Mouse (Mus musculus) small intestine, adult 2 months (tissue): ENCODE data around the gene Hoxa5. TPM values are rescaled to one million over a fixed set of nuclear protein-coding genes. Genes with fewer than 3 reads are reported as not detected.
A peak's percentile ranks its signal among the peaks of the same experiment; 100 is the strongest.

Source experiments
- H3K27ac ChIP-seq: fragments of 200-500 bp; 2 replicates; pipeline ENCODE4 v1.5.1; 2012; ENCODE audit warnings: low read depth, low read length, control low read depth, inconsistent platforms; ENCODE audit not compliant: insufficient read depth
- H3K27me3 ChIP-seq: fragments of 200-500 bp; 2 replicates; pipeline ENCODE4 v1.6.1; 2012; ENCODE audit warnings: mild to moderate bottlenecking, moderate library complexity, low read length, inconsistent platforms; ENCODE audit not compliant: control insufficient read depth, insufficient read depth
- H3K36me3 ChIP-seq: fragments of 200-500 bp; 2 replicates; pipeline ENCODE4 v1.6.1; 2012; ENCODE audit warnings: mild to moderate bottlenecking, low read length, control low read depth, inconsistent platforms; ENCODE audit not compliant: control insufficient read depth, insufficient read depth
- H3K4me1 ChIP-seq: fragments of 200-500 bp; 2 replicates; pipeline ENCODE4 v1.6.1; 2012; ENCODE audit warnings: low read length, inconsistent platforms, mixed read lengths; ENCODE audit not compliant: control insufficient read depth, insufficient read depth, insufficient read length
- H3K4me3 ChIP-seq: fragments of 200-500 bp; 2 replicates; pipeline ENCODE4 v1.5.1; 2012; ENCODE audit warnings: low read depth, mild to moderate bottlenecking, control low read depth, inconsistent platforms, low read length, moderate library complexity
- CTCF ChIP-seq: fragments of 200-500 bp; IDR thresholded peaks from 2 replicates; pipeline ENCODE4 v1.5.1; 2012; ENCODE audit warnings: low read depth, mild to moderate bottlenecking, control low read depth, inconsistent platforms, low read length, moderate library complexity, mixed read lengths; ENCODE audit not compliant: insufficient replicate concordance, insufficient read length; ENCODE audit errors: extremely low read depth
- POLR2A ChIP-seq: fragments of 200-500 bp; IDR thresholded peaks from 2 replicates; pipeline ENCODE4 v1.6.1; 2012; ENCODE audit warnings: low read depth, mild to moderate bottlenecking, control low read depth, inconsistent platforms, low read length, moderate library complexity
- WGBS: fragments of 180-500 bp; shearing (Covaris S2); methylation state at CpG from one replicate; pipeline ENCODE4 v1.1.7; 2018; 5-methylcytosine and 5-hydroxymethylcytosine counted together
- polyA plus RNA-seq: library from polyadenylated mRNA; depleted of rRNA; stranded (reverse); fragments of >200 nt; gene quantifications from 2 replicates; pipeline ENCODE4 v1.2.3, GENCODE M21; 2012

The Hoxa5 gene
- polyA plus RNA-seq, 1 experiment = 4.7 TPM

- H3K36me3 ChIP-seq = no peaks in the 10 kb centered on the region
- peaks cover 37% of the 10 kb centered on the region for H3K27me3 ChIP-seq
- peak overlapping the region; percentile 36 for H3K27ac ChIP-seq
- 17% methylated on average over 23 of the region's 23 CpGs for WGBS
- TF ChIP-seq CTCF (no peak), POLR2A (no peak)
- H3K4me3 ChIP-seq = peak overlapping the region; percentile 31; the same call in 1 of the 2 replicates
- peaks cover 5% of the 10 kb centered on the region for H3K4me1 ChIP-seq
Measured at GRCm38 (mm10) chr6:52190410-52190809, 14.0 kb downstream of the Hoxa5 start.

DNA sequence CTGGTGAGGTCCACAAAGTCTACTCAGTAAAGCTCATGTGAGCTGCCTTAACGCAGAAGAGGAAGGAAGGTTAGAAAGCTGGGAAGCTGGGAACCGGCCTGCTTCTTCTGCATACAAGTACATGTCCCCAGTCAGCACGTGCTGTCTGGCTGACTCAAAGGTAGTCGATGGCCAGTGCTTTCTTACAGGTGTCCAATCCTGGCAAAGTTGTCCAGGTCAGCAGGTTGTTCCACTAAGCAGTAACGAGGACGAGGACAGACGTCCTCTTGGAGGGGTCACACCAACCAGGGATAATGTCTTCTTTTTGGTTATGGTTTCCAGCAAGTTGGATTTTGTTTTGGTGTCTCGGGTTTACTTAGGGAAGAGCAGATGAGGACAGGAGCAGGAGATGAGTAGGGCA lies 14.5 kb downstream of the Hoxa5 start:
- no peak for TF ChIP-seq POLR2A
- TF ChIP-seq CTCF = no peak

GRCm38 (mm10) chr6:52189172-52189591 lies 15.2 kb downstream of the Hoxa5 start:
- Histone ChIP-seq H3K4me1 (peaks cover 9% of the 10 kb centered on the region), H3K4me3 (no peak overlapping the region), H3K27ac (0 out of 2 replicates have a peak overlapping the region, but pooled peaks have one; percentile 21), H3K36me3 (no peaks in the 10 kb centered on the region), H3K27me3 (peaks cover 39% of the 10 kb centered on the region)
- TF ChIP-seq CTCF (no peak), POLR2A (no peak)
- WGBS = 42% methylated on average over 5 of the region's 5 CpGs

More for the DNA sequence above, 14.5 kb downstream of the Hoxa5 start:
- H3K4me1 ChIP-seq = peaks cover 5% of the 10 kb centered on the region
- no peak overlapping the region for H3K4me3 ChIP-seq
- WGBS = 60% methylated on average over 8 of the region's 8 CpGs
- H3K27me3 ChIP-seq = peaks cover 41% of the 10 kb centered on the region
- H3K27ac ChIP-seq = peak overlapping the region; percentile 36
- no peaks in the 10 kb centered on the region for H3K36me3 ChIP-seq

DNA sequence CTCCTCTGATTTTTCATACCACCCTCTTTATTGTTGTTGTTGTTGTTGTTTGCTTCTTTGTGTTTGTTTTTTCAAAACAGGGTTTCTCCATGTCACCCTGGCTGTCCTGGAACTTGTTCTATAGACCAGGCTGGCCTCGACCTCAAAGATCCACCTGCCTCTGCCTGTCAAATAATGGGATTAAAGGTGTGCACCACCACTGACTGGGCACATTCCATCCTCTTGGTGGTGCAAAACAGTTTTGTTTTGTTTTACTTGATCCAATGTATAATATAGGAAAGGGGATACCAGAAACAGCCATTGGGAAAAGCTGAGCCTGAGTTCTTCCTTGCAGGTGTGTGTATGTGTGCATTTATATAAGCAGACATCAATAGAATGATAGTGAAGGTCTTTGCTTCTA lies 17.9 kb downstream of the Hoxa5 start:
- H3K27ac ChIP-seq = no peak overlapping the region
- peaks cover 12% of the 10 kb centered on the region for H3K4me1 ChIP-seq
- 67% methylated on average over 1 of the region's 1 CpGs for WGBS
- H3K27me3 ChIP-seq = peaks cover 31% of the 10 kb centered on the region
- no peaks in the 10 kb centered on the region for H3K36me3 ChIP-seq
- no peak for TF ChIP-seq POLR2A
- TF ChIP-seq CTCF = no peak
- H3K4me3 ChIP-seq = no peak overlapping the region

- H3K27ac ChIP-seq = no peak overlapping the region
- no peaks in the 10 kb centered on the region for H3K36me3 ChIP-seq
- TF ChIP-seq CTCF = no peak
- no peak for TF ChIP-seq POLR2A
- 61% methylated on average over 3 of the region's 3 CpGs for WGBS
- peaks cover 12% of the 10 kb centered on the region for H3K4me1 ChIP-seq
- H3K27me3 ChIP-seq = peaks cover 25% of the 10 kb centered on the region
- H3K4me3 ChIP-seq = no peak overlapping the region
Measured at GRCm38 (mm10) chr6:52185834-52186233, 18.6 kb downstream of the Hoxa5 start.

GRCm38 (mm10) chr6:52185222-52185621 lies 19.2 kb downstream of the Hoxa5 start:
- H3K27me3 ChIP-seq = peaks cover 24% of the 10 kb centered on the region

DNA sequence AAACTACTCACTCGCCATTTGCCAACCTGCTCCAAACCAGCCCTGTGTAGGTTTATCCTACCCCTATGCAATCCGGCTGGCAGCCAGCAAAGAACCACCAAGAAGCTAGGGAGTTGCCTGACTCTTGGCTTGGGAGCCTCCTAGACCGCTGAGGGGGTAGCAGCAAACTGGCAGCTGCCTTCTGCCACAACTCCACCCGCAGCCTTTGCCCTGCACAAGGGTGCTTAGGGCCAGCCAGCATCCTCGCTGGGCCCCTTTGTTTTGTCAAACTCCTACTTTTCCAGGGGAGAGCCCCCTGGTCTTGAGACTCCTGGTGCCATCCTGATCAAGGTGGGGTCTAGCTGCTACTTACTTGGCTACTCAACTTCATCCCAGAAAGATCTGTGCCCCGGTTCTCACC lies 19.7 kb downstream of the Hoxa5 start:
- Histone ChIP-seq H3K4me3 (no peak overlapping the region), H3K4me1 (peaks cover 12% of the 10 kb centered on the region), H3K27me3 (peaks cover 24% of the 10 kb centered on the region), H3K27ac (no peak overlapping the region), H3K36me3 (no peaks in the 10 kb centered on the region)
- TF ChIP-seq CTCF (no peak), POLR2A (no peak)
- WGBS = 38% methylated on average over 6 of the region's 6 CpGs

More at GRCm38 (mm10) chr6:52185222-52185621, 19.2 kb downstream of the Hoxa5 start:
- peak overlapping the region; percentile 2; the same call in 1 of the 2 replicates for H3K4me3 ChIP-seq
- TF ChIP-seq POLR2A (no peak; the same call in 1 of the 2 replicates), CTCF (no peak)
- no peak overlapping the region for H3K27ac ChIP-seq
- no peaks in the 10 kb centered on the region for H3K36me3 ChIP-seq
- 22% methylated on average over 19 of the region's 19 CpGs for WGBS
- peaks cover 12% of the 10 kb centered on the region for H3K4me1 ChIP-seq
